Mouse (Mus musculus) neural tube, embryonic 11.5 days (tissue): ENCODE measurements around the gene Setd1a. TPM values are rescaled to one million over a fixed set of nuclear protein-coding genes. Genes with fewer than 3 reads are reported as not detected.
"Not testable (repeated sequence)": the region's sequence is repeated elsewhere in the genome, so short reads cannot be mapped to it uniquely, and the experiment has no call there.

Experiments used
- ATAC-seq: fragments of 200-750 bp; cut with Nextera tagmentation; 2 replicates; pipeline ENCODE4 v1.8.0; 2017; ENCODE audit warnings: moderate number of reproducible peaks, mild to moderate bottlenecking, moderate TSS enrichment, moderate library complexity; ENCODE audit not compliant: insufficient read depth, low FRiP score, low TSS enrichment
- DNase-seq: peaks from one replicate; pipeline ENCODE4 v3.0.0-alpha.2; 2015; ENCODE audit warnings: low spot score
- H3K27ac ChIP-seq: fragments of 300-500 bp; sonication (generic); 2 replicates; pipeline ENCODE4 v1.5.1; 2014; ENCODE audit warnings: low read depth, mild to moderate bottlenecking, low read length
- H3K27me3 ChIP-seq: fragments of 300-500 bp; sonication (generic); 2 replicates; pipeline ENCODE4 v1.6.1; 2014; ENCODE audit warnings: mild to moderate bottlenecking, low read length, mixed read lengths; ENCODE audit not compliant: control insufficient read depth, insufficient read depth
- H3K36me3 ChIP-seq: fragments of 300-500 bp; sonication (generic); 2 replicates; pipeline ENCODE4 v1.6.1; 2014; ENCODE audit warnings: mild to moderate bottlenecking, low read length, moderate library complexity, mixed read lengths; ENCODE audit not compliant: control insufficient read depth, insufficient read depth
- H3K4me1 ChIP-seq: fragments of 300-500 bp; sonication (generic); 2 replicates; pipeline ENCODE4 v1.6.1; 2014; ENCODE audit warnings: low read length, mixed read lengths; ENCODE audit not compliant: control insufficient read depth, insufficient read depth
- H3K4me2 ChIP-seq: fragments of 300-500 bp; sonication (generic); 2 replicates; pipeline ENCODE4 v1.6.1; 2014; ENCODE audit warnings: low read depth, mild to moderate bottlenecking, moderate library complexity
- H3K4me3 ChIP-seq: fragments of 300-500 bp; sonication (generic); 2 replicates; pipeline ENCODE4 v1.5.1; 2014; ENCODE audit warnings: low read depth, low read length
- H3K9ac ChIP-seq: fragments of 300-500 bp; sonication (generic); 2 replicates; pipeline ENCODE4 v1.6.1; 2014; ENCODE audit warnings: mild to moderate bottlenecking, low read length
- H3K9me3 ChIP-seq: fragments of 300-500 bp; sonication (generic); 2 replicates; pipeline ENCODE4 v1.6.1; 2016; ENCODE audit warnings: low read length; ENCODE audit not compliant: control insufficient read depth
- WGBS: fragments of 180-500 bp; shearing (Covaris S2); extraction: QIAGEN DNeasy Blood & Tissue Kit; methylation state at CpG from one replicate; pipeline ENCODE4 v1.1.7; 2014; 5-methylcytosine and 5-hydroxymethylcytosine counted together
- polyA plus RNA-seq: library from polyadenylated mRNA; unstranded; fragments of >200 nt; fragmentation: Nextera tagmentation; extraction: Ambion mirVana; gene quantifications from 2 replicates; pipeline ENCODE4 v1.2.1, GENCODE M21; 2014

Setd1a gene
- polyA plus RNA-seq: 27.2 and 28.5 TPM in 2 replicates

GRCm38 (mm10) chr7:127776426-127776825 lies at the start of gene Setd1a:
Setd1a (plus strand) TSS chr7:127776670.
- H3K27ac ChIP-seq: peak within 1 kb of the TSS; percentile 93
- DNase-seq: peak; percentile 89
- under 1% methylated on average over 23 of the region's 23 CpGs for WGBS

GRCm38 (mm10) chr7:127727898-127728297 lies 48.6 kb upstream of the Setd1a start:
- ATAC-seq: no peak
- 86% methylated on average over 7 of the region's 7 CpGs for WGBS

More at GRCm38 (mm10) chr7:127776426-127776825, at the start of gene Setd1a:
- Histone ChIP-seq H3K4me1 (peaks cover 6% of the 10 kb centered on the region), H3K27me3 (no peaks in the 10 kb centered on the region), H3K9me3 (no peaks in the 10 kb centered on the region), H3K4me2 (peak within 1 kb of the TSS; percentile 90), H3K4me3 (peak within 1 kb of the TSS; percentile 78), H3K36me3 (peaks cover 10% of the 10 kb centered on the region), H3K9ac (peak within 1 kb of the TSS; percentile 95)
- peak; percentile 62 for ATAC-seq

GRCm38 (mm10) chr7:127730170-127730569 lies 46.3 kb upstream of the Setd1a start:
- ATAC-seq (no peak), DNase-seq (no peak)
- H3K9me3 ChIP-seq: no peaks in the 10 kb centered on the region
- H3K4me2 ChIP-seq: no peak overlapping the region
- no peaks in the 10 kb centered on the region for H3K4me1 ChIP-seq
- H3K27me3 ChIP-seq: no peaks in the 10 kb centered on the region
- no peaks in the 10 kb centered on the region for H3K36me3 ChIP-seq
- H3K9ac ChIP-seq: no peak overlapping the region
- H3K4me3 ChIP-seq: no peak overlapping the region
- WGBS: 75% methylated on average over 4 of the region's 4 CpGs
- no peak overlapping the region for H3K27ac ChIP-seq

More at GRCm38 (mm10) chr7:127727898-127728297, 48.6 kb upstream of the Setd1a start:
- H3K9ac ChIP-seq: no peak overlapping the region
- H3K36me3 ChIP-seq: no peaks in the 10 kb centered on the region
- no peak overlapping the region for H3K27ac ChIP-seq
- no peak overlapping the region for H3K4me3 ChIP-seq
- no peaks in the 10 kb centered on the region for H3K9me3 ChIP-seq
- H3K4me1 ChIP-seq: no peaks in the 10 kb centered on the region
- H3K27me3 ChIP-seq: no peaks in the 10 kb centered on the region
- no peak overlapping the region for H3K4me2 ChIP-seq
- no peak for DNase-seq

DNA sequence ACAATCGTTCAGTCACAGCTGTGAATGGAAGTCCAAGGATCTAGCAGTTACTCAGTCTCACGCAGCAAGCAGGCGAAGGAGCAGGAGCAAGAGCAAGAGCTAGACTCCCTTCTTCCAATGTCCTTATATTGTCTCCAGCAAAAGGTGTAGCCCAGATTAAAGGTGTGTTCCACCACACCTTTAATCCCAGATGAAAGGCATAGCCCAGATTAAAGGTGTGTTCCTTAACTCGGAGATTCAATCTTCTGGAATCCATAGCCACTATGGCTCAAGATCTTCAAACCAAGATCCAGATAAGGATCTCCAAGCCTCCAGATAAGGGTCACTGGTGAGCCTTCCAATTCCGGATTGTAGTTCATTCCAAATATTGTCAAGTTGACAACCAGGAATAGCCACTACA lies 44.4 kb upstream of the Setd1a start, which contains the start of gene Ctf2:
Ctf2 (minus strand) TSS at position 101 of the 400 bp plus-strand sequence.
- not testable (repeated sequence) for H3K9ac ChIP-seq, H3K27ac ChIP-seq, H3K9me3 ChIP-seq, H3K36me3 ChIP-seq, H3K4me3 ChIP-seq, ATAC-seq, H3K4me2 ChIP-seq, DNase-seq, H3K4me1 ChIP-seq, H3K27me3 ChIP-seq
- no CpG with 5 or more reads among the region's 5 CpGs for WGBS

DNA sequence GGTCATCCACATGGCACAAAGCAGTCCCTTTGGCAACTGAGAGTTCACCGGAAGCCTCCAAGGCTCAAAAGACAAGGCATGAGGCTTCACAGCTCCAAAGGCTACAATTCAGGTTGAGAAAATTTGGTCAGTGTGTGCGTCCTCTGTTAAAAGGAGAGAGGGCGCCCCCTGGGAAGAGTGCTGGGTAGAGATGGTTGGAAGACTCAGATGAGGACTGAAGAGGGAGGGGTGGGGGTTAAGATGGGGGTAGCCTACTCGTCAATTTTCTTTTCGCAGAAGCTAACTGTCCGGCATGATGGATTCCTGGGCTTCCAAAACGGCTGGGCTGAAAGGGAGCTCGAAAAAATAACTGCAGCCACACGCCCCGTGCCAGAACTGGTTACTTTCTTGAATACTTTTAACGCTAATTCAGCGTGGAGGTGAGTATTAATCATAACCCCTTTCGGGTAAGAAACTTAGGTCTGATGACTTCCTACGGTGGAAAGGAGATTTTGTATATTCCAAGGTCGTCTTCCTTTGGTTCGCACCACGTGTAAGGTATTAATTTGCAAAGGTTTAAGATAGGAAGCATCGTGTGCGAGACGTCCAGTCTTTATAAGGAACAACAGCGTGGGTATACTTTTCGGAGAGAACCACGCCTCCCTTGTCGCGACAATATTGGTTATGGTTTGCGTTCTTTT lies 32.0 kb upstream of the Setd1a start, which contains the start of gene Fbxl19:
Fbxl19 (plus strand) TSS at position 178 of the 680 bp plus-strand sequence.
- Histone ChIP-seq H3K4me1 (peaks cover 3% of the 10 kb centered on the region; the same call in 1 of the 2 replicates), H3K9me3 (no peaks in the 10 kb centered on the region), H3K9ac (peak within 1 kb of the TSS; percentile 92), H3K27me3 (no peaks in the 10 kb centered on the region), H3K27ac (peak within 1 kb of the TSS; percentile 89), H3K4me2 (peak within 1 kb of the TSS; percentile 87), H3K4me3 (peak within 1 kb of the TSS; percentile 91), H3K36me3 (peaks cover 4% of the 10 kb centered on the region)
- ATAC-seq (no peak), DNase-seq (peak; percentile 80)
- WGBS: 1% methylated on average over 26 of the region's 26 CpGs

- H3K9ac ChIP-seq: peak overlapping the region; percentile 92
- under 1% methylated on average over 19 of the region's 19 CpGs for WGBS
Observed at GRCm38 (mm10) chr7:127745251-127745651, 31.2 kb upstream of the Setd1a start.

DNA sequence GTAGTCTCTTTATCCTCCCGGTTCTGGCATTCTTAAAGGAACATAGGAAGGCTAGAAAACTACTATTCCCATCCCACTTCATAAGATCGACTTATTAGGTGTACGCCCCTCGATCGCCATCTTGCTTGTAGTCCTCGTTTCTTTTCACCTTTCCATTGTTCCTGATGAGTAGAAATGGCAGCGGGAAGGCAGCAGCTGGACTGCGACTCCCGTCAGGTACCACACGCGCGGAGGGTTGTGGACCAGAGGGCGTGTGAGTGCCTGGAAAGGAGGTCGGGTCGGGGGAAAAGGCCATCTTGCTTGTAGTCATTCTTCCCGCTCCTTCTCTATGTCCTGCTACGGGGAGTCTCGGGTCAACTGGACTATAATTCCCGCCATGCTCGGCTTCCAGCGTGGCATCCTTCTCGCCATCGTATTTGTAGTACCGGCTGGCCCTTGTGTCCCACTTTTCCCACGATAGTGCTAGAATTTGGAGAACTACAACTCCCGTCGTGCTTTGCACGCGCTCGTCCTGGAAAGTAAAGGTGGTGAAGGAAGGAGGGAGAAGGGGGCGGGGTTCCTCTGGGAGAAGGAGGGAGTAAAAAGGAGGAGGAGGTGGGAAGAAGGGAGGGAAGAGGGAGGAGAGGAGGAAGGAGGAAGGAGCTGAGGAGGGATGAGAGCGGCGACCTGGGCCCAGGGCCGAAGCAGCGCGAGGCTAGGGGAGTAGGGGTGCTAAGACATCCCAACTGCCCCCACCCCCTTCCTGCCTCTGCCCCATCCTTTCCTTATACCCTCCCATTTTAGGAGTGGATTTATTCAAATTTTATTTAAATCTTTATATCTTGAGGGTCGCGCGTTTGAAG lies 30.6 kb upstream of the Setd1a start:
- Histone ChIP-seq H3K4me1 (peaks cover 3% of the 10 kb centered on the region; the same call in 1 of the 2 replicates), H3K27ac (peak overlapping the region; percentile 89), H3K4me3 (peak overlapping the region; percentile 91), H3K9ac (peak overlapping the region; percentile 92), H3K9me3 (no peaks in the 10 kb centered on the region), H3K4me2 (peak overlapping the region; percentile 87), H3K36me3 (peaks cover 16% of the 10 kb centered on the region), H3K27me3 (no peaks in the 10 kb centered on the region)
- peak; percentile 82 for ATAC-seq
- under 1% methylated on average over 36 of the region's 39 CpGs for WGBS
- peak; percentile 95 for DNase-seq

More at GRCm38 (mm10) chr7:127745251-127745651, 31.2 kb upstream of the Setd1a start:
- Histone ChIP-seq H3K9me3 (no peaks in the 10 kb centered on the region), H3K27me3 (no peaks in the 10 kb centered on the region), H3K27ac (peak overlapping the region; percentile 89), H3K4me2 (peak overlapping the region; percentile 87), H3K4me3 (peak overlapping the region; percentile 91), H3K36me3 (peaks cover 12% of the 10 kb centered on the region), H3K4me1 (peaks cover 3% of the 10 kb centered on the region; the same call in 1 of the 2 replicates)
- ATAC-seq: peak; percentile 87
- DNase-seq: peak; percentile 94
